Mouse (Mus musculus) left cerebral cortex, postnatal 14 days (tissue): Measurements from ENCODE around the gene Tmem38b. TPM values are rescaled to one million over a fixed set of nuclear protein-coding genes. Genes with fewer than 3 reads are reported as not detected.
A peak's percentile ranks its signal among the peaks of the same experiment; 100 is the strongest.

ENCODE experiments used
- DNase-seq, 2 experiments: peaks; one replicate each; pipeline ENCODE4 v3.0.0; 2021 to 2022; ENCODE audit warnings: low spot score in 2 of 2, mixed read lengths in 1 of 2
- intact Hi-C: fragments of 180-260 bp; cut with DNase I; formaldehyde crosslinking; loops from one replicate; pipeline ENCODE4 v1.15.1; 2025
- total RNA-seq, 2 experiments: library from RNA; stranded (reverse); gene quantifications; 2 replicates each; pipeline ENCODE4 v1.2.3; 2021

Tmem38b gene
- total RNA-seq, 2 experiments from 2014 or later = 10.2 to 16.8 TPM

DNA sequence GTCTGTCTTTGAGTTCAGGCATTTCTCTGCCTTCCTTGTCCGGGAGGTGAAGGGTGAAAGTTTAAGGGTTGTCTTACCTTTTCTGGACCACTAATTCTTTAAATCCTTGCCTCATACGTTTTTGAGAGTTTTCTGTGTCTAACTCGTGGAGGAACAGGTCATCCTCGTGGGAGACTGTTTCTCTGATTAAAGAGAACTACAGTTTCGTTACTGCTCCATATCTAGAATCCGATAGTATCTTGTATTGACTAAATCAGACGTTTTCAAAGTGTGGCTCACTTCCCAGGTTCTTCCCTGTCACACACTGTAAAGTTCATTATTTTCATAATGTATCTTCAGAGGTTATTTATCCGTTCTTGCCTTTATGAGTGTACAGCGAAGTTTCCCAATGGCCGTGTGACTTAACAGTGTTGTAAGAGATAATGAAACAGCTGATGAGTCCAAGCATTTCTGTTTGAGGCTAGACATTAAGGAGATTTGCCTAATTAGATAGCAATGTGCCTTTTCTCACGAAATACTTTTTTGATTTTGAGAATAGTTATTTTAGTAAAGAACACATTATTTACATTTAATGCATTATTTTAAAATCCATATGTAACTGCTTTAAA, 900 bp downstream of the Tmem38b start:
- DNase-seq = no peak
- intact Hi-C loops = no loop called here

DNA sequence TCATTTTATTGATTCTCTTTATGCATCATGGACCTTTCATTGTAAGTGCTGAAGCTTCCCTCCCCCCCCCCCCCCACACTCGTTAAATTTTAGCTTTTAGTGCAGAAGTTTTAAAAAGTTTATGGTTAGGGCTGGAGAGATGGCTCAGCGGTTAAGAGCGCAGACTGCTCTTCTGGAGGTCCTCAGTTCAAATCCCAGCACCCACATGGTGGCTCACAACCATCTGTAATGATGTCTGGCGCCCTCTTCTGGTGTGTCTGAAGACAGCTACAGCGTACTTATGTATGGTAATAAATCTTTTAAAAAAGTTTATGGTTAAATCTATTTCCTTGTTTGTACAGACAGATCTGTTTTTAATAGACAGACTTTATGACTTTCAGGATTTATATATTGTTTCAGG, 2.0 kb downstream of the Tmem38b start:
- intact Hi-C loops = no loop called here
- no peak for DNase-seq

DNA sequence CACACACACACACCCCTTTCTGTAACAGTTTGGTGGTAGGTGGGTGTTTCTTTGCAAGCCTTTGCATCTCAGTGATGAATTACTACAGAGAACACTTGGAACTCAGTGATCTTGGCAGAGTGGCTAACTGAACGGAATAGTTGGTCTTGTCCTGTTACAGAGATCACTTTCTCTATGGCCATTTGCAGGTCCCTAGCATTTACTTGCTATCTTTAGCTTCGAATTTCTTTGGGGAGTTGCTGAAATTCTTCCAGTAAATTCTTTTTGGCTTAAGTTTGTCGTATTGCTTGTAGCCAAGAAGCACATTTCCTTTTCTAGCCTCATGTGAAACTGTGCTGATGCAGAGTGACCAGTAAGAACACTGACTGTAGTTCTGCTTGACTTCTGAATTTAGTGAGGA, 3.1 kb downstream of the Tmem38b start:
- intact Hi-C loops = no loop called here

DNA sequence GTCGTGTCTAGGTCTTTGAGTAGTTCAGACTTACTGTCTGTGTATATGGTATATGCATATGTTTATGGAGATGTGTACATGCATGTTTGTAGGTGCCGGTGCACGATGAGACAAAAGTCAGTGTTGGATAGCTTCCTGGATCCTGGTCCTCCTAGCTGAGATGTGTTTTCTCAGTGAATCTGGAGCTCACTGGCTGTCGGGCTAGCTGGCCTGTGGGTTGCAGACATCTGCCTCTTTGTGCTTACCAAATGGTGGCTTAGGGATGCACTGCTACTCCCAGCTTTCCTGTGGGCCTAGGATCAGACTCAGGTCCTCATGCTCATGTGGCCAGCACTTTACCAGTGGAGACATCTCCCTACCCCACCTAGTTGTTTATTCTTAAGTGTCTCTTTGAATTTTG, 4.2 kb downstream of the Tmem38b start:
- intact Hi-C loops = no loop called here
- DNase-seq = no peak

More for the DNA sequence above, 3.1 kb downstream of the Tmem38b start:
- DNase-seq = no peak

DNA sequence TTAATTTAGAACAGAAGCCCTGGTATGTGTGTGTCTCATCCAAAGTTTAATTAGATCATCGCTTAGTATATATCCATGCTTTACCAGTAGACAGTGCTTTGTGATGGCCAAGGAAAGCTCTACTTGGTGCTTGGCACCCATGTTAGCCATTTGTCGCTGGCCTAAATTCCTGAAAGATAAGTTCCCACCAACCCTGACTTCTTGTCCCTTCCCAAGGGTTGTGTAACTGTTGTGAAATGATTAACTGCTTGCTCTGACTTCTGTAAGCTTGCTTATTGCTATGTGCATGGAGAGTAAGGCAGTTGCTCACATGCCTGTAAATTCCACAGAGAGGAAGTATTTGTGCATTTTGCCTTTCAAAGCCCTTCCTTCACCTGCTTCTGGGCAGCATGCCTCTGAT, 4.7 kb downstream of the Tmem38b start:
- intact Hi-C loops = no loop called here
- DNase-seq = no peak

DNA sequence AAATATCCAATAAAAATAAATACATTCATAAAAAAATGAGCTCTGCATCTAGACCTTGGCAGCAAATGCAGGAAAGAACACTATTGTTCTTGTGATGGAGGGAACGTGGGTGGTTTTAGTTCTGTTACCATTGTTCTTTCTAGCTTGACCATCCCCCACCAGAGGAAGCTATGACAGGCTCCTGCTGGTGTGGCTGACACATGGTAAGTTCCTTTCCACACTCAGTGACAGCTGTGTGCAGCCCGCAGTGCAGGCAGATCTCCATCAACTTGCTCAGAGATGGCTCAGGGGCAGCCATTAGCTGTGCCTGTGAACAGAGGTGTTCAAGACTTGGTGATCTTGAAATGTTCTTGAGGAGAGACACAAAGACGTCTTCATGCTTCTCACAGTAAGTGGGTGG, 6.5 kb downstream of the Tmem38b start:
- intact Hi-C loops = no loop called here
- no peak for DNase-seq

DNA sequence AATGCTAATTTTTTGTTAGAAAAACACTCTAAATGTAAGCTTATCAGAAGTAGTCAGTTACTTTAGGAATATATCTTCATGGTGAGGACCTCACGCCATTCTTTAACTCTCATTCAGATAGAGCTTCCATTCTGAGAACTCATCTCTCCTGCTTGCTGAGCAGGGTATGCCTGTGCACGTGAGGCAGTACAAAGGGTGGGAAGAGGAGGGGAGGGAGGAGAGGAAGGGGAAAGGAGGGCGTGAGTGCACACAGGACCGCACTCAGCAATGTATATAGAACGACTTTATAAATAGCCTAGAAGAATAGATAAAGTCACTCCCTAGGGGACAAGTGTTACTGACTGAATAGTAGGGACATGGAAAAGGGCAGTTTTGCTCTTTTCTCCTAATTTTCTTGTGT, 11.1 kb downstream of the Tmem38b start:
- intact Hi-C loops = no loop called here
- no peak for DNase-seq

DNA sequence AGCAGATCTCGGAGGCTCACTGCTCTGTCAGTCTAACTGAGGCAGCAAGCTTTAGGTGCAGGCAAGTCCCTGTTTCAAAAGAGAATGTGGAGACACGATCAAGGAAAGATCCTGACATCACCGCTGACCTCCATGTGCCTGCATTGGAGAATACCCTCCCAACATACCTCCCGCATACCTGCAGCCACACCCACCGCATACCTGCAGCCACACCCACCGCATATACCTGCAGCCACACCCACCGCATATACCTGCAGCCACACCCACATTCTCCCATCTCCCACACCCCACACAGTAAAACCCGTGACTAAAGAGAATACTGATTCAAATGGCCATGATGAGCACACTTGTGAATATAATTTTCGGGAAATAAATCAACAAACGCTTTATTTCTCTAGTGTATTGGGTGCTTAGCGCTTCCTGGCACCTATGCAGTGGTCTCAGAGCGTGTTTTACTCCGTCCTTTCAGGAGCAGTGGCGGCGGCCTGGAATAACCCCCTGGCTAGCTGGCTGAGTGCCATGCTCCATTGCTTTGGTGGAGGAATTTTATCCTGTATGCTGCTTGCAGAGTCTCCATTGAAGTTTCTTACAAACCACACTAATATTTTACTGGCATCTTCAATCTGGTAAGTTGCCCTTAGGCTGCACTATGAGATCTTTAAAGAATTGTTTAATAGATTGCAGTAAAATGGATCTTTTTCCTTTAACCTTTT, 14.5 kb downstream of the Tmem38b start:
- intact Hi-C loops = no loop called here
- DNase-seq = no peak

DNA sequence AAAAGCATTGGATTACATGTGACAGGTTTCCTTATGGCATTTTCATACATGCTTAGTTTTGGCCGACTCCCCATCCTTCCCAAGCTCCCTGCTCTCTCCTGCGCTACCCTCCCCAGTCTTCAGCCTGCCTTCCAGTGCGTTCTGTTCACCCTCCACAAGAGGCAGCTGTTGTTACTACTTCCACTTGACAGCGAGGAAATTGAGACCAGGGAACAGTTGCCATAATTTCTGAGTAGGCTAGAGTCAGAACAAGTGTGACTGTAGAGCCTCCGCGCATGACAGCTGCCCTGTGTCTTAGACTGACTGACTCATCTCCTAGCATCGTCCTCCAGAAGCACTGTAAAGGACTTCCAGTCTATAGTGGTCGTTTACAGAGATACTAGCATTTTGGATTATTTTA, 17.7 kb downstream of the Tmem38b start:
- intact Hi-C loops = no loop called here
- DNase-seq = peak; percentile 29 to 71

DNA sequence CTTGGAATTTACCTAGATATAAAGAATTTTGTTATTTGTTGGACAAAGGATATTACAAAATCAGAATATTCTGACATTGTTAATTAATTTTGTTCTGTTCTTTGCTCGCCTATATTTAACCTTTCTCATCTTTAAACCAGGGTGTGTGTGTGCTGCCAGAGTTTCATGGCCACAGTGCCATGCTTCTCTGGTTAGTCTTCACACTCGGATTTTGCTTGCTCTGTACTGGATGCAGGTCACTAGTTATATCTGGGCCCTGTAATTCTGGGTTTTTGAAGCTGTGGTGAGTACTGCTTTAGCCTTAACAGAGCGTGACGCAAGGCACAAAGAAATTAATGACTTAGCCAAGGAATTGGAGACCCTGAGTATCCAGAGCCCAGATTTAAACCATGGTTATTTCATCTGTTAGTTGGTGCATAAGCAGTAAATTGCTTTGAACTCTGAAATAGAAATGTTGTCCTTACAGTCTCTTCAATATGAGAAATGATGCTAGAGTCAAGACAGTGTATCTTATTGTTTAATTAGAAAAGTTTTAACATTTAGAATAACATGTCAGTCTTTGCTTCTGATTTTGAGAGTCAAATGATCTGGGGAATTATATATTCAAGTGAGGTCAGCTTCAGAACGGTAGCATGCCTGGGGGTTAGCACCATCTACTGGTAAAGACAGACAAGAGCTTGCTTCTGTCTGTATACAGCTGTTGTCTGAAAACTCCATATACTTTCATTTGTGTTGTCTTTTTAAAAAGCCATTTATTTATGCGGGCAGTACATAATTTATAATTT, 19.2 kb downstream of the Tmem38b start:
- intact Hi-C loops = loop anchor here (2.0 kb wide), 1 partner anchor 106 kb away; no protein-coding TSS in a partner anchor
- peak; percentile 46 to 63 for DNase-seq

DNA sequence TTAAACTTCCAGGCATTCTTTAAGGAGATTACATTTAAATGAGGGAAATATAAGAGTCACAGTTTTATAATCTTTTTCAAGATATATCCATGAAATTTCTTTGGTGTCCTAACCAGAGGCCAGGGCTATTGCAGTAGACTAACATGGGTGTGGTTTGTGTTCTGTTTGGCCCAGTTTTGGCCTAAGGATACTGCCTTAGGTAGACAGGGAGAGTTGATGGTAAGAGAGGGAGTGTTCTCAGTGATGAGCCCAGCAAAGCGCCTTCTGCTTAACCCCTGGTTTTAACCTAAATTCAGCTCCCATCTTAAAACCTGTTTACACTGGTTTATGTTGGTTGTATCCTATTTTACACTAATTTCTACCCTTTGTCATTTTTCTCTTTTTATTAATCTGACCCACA, 19.8 kb downstream of the Tmem38b start:
- DNase-seq = no peak
- intact Hi-C loops = loop anchor here (2.0 kb wide), 1 partner anchor 107 kb away; no protein-coding TSS in a partner anchor

DNA sequence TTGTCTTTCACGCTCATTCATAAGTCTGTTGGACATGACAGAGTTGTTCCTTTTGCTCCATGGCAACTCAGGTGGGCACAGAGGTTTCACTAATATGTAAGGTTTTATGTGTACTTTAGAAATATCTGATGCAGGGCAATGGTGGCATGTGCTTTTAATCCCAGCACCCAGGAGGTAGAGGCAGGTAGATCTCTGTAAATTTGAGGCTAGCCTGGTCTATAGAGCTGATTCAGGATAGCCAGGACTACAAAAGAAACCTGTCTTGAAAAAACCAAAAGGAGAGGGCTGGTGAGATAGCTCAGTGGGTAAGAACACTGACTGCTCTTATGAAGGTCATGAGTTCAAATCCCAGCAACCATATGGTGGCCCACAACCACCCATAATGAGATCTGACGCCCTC, 20.5 kb downstream of the Tmem38b start:
- intact Hi-C loops = no loop called here
- DNase-seq = no peak

DNA sequence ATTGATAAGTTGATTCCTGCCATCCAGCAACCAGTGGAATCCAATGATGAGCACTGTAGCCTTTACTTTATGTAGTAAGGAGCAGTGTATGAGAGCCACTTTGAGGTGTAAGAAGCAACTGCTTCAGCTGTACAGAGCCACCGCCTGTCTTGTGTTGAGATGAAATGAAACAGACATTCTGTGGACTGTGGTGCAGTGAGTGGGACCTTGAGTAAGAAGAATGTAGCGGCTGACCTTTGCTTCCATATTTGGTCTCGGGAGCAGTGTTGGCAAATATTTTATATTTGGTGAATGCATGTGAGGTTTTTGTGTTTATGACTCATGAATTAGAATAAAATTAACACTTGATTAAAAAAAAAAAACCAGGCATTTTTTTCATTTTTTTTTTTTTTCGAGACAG, 21.7 kb downstream of the Tmem38b start:
- intact Hi-C loops = no loop called here

DNA sequence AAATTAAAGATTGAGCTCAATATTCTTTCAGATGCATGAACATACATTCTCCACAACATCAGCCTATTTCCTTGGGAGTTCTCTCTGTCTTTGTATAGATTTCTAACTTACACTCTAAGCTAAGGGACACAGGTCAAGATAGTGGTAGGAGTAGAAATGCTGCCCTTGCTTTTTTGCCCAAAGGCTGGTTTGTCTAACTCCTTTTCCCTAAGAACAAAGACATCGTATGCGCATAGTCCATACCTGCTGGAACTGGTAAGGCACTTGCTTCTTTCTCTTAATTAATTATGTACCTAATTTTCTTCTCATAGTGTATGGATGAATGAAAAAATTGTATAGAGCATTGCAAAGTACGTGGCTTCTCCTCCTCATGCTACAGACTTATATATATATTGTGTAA, 22.5 kb downstream of the Tmem38b start:
- no peak for DNase-seq
- intact Hi-C loops = no loop called here

More for the DNA sequence above, 21.7 kb downstream of the Tmem38b start:
- no peak for DNase-seq

DNA sequence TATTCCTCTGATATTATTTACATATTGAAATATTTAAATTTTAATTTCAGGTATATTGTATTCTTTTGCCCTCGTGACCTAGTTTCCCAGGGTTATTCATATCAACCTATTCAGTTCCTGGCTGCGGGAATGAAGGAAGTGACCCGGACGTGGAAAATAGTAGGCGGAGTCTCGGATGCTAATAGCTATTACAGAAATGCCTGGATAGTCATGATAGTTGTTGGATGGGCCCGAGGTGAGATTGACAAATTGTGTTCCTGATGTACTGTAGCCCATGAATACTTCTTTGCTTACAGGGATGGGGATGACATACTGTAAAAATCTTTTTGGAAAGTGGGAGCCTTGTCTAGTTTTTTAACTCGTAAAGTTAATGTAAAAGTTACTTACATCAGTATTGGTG, 23.0 kb downstream of the Tmem38b start:
- intact Hi-C loops = no loop called here
- no peak for DNase-seq

DNA sequence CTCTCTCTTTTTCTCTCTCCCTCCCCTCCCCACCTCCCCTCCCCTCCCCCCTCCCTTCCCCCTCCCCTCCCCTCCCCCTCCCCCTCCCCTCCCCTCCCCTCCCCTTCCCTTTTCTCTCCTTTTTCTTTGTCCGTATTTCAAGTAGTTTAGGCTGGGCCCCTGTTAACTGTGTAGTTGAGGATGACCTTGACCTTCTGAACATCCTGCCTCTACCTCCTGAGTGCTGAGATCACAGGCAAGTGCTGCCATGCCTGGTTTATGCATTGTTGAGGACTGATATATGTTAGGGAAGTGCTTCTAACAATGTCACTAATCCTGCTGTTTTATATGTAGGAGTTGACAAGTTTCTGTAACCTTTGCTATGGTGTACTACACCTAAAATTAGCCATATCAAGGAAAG, 24.0 kb downstream of the Tmem38b start:
- DNase-seq = no peak
- intact Hi-C loops = no loop called here

DNA sequence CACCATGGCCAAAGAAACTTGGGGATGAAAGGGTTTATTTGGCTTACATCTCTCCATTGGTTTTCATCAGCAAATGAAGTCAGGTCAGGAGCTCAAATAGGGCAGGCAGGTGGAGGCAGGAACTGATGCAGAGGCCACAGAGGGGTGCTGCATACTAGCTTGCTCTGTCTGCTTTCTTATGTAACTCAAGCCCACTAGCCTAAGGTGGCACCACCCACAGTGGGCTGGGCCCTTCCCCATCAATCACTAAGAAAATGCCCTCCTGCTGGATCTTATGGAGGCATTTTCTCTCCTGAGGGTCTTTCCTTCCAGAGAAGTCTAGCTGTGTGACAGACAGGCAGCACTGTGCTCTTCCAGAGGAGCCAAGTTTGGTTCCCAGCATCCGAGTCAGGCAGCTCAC, 27.5 kb downstream of the Tmem38b start:
- intact Hi-C loops = no loop called here
- no peak for DNase-seq

DNA sequence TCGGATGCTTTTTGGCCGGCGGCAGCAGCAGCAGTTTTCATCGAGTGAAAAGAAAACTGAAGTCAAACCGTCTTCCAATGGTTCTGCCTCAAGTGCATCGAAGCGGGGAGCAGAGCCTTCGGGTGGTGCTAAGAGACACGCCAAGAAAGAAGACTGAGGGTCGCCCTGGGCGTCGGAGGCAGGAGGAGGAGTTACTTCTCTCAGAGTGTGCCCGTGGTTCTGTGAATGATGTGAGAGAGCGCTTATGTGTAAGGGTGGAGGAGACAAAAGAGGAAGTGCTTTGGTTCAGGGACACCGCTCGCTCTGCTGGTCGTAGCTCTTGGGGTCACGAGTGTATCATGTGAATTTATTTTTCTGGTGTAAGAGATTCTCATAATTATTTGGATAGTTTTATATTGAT, 34.1 kb downstream of the Tmem38b start:
- intact Hi-C loops = no loop called here
- no peak for DNase-seq

DNA sequence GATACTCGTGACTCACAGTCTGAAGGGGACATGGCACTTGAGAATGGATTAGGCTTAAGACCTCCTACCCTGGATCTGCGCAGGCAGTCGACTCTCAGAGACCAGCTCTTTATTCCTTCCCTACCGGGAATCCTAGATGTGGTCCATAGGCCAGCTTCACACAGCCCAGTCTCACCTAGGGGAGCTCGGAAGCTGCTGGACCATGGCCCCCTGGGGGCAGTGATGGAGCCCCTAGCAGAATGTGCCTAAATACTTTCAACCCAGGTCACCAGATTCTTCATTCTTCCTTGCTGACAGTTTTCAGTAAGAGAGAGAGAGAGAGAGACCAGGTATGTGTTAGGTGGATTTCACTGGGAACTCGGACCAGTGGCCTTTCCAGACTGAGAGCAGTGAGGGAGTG, 36.3 kb downstream of the Tmem38b start:
- no peak for DNase-seq
- intact Hi-C loops = no loop called here

DNA sequence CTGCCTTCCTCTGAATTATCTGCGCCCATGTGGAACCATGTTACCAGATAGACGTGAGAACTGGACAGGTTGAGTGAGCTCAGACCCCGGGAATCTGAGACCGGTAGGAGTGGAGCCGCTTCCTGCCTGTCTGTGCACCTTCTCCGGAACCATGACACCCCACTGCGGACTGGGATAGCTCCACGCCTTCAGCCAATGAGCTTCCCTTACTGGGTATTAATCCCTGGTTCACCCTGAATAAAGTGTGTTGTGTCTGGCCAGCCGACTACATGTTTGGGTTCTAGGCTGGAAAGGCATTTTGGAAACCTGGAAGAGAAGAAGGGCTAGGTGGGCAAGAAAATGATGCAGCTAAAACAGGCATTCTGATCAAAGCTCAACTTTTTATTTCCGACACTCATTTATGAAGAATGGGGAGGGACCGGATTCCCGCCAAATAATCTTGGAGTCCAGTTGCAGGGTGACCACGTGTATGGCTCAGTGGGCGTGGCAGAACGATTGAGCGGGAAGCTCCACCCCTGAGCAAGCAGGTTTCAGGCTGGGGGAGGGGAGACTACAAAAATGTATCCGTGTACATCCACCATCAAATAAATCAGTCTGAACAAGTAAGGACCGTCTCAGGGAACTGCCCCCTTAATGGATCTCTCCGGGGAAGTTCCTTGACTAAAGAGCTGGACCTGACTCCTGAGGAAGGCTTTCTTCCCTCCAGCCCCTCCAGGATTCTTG, 38.4 kb downstream of the Tmem38b start:
- DNase-seq = no peak
- intact Hi-C loops = no loop called here
